17 mouse cellular contexts compared by ENCODE assay signal in the genomic region with DNA sequence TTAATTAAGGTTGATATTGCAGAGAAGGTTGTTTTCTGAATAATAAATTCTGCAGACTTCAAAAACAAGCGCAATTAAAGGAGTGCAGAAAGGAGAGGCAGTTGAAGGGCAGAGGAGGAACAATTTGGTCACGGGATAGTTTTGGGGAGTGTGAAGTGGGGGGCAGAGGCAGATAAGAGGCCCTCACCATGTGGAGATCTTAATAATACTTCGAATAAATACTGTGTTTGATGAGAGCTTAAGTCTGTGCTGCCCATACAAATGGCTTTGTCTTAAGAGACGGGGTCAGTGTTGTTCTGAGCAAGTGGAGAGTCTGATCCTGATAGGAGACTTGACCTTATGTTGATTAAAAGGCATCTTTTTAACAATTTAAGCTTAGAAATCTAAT.
DNase-seq lines count a peak whose midpoint lies in the region; ATAC-seq lines count a peak whose summit lies in the region.
"Had no signal": no experiment of that assay in that cellular context is flagged by ENCODE, and none has a peak within 500 bp of the region (broad histone marks: within the 10 kb centered on the region; RNA-seq: fewer than 3 reads in every experiment).

No protein-coding gene starts in this region.

- no peak overlapping the region for H3K4me3 ChIP-seq in kidney, embryonic 15.5 days (replicated peaks)
- H3K4me3 ChIP-seq in hindbrain, embryonic 10.5 days = no peak overlapping the region
- H3K4me3 ChIP-seq in midbrain, embryonic 11.5 days (ENCODE audit: low read depth, low read length) = no peak overlapping the region
- no peak overlapping the region for H3K4me3 ChIP-seq in neural tube, embryonic 15.5 days (replicated peaks)
- H3K4me3 ChIP-seq: embryonic facial prominence, embryonic 12.5 days; lung, embryonic 15.5 days; myocyte had no signal

- H3K9ac ChIP-seq in kidney, embryonic 15.5 days = no peak overlapping the region
- H3K9ac ChIP-seq in midbrain, embryonic 11.5 days (ENCODE audit: low read length) = no peak overlapping the region
- H3K9ac ChIP-seq in neural tube, embryonic 15.5 days (replicated peaks) = no peak overlapping the region
- H3K9ac ChIP-seq: embryonic facial prominence, embryonic 12.5 days; lung, embryonic 15.5 days had no signal

- 0 out of 2 replicates have a peak, but pooled peaks cover 3% of the 10 kb centered on the region for H3K27me3 ChIP-seq in kidney, embryonic 15.5 days
- H3K27me3 ChIP-seq in hindbrain, embryonic 10.5 days (ENCODE audit: insufficient read depth, poor library complexity, severe bottlenecking) = peaks cover 32% of the 10 kb centered on the region
- H3K27me3 ChIP-seq in midbrain, embryonic 11.5 days (ENCODE audit: control insufficient read depth, insufficient read depth, low read length) = no peaks in the 10 kb centered on the region; the same call in 1 of the 2 replicates
- H3K27me3 ChIP-seq in neural tube, embryonic 15.5 days (replicated peaks) = no peaks in the 10 kb centered on the region
- H3K27me3 ChIP-seq: embryonic facial prominence, embryonic 12.5 days; lung, embryonic 15.5 days had no signal

- no peak for DNase-seq in kidney, postnatal 4 days
- DNase-seq in hindbrain, embryonic 10.5 days (ENCODE audit: low spot score) = no peak
- DNase-seq in midbrain, embryonic 11.5 days (ENCODE audit: low spot score, missing footprints) = no peak
- DNase-seq in right cerebral cortex, postnatal 4 days = no peak
- DNase-seq in thymus, postnatal 10 days (ENCODE audit: low spot score in 2 of 2) = no peak
- no peak for DNase-seq in left cerebral cortex, adult 8-10 months (ENCODE audit: low spot score in 2 of 2)
- DNase-seq: cerebellum, adult 11-12 months; cerebellum, postnatal 36 days; gastrocnemius, postnatal 10 days; thymus, adult 18-20 months had no signal

- no peak overlapping the region for H3K4me2 ChIP-seq in kidney, embryonic 15.5 days
- 0 out of 2 replicates have a peak overlapping the region, but pooled peaks have one; percentile 10 for H3K4me2 ChIP-seq in midbrain, embryonic 11.5 days
- no peak overlapping the region for H3K4me2 ChIP-seq in neural tube, embryonic 15.5 days
- H3K4me2 ChIP-seq: embryonic facial prominence, embryonic 12.5 days; heart, embryonic 11.5 days; liver, embryonic 11.5 days; lung, embryonic 15.5 days had no signal

- H3K9me3 ChIP-seq in kidney, embryonic 15.5 days (replicated peaks) = no peaks in the 10 kb centered on the region
- no peaks in the 10 kb centered on the region for H3K9me3 ChIP-seq in hindbrain, embryonic 10.5 days
- H3K9me3 ChIP-seq in midbrain, embryonic 11.5 days (ENCODE audit: control insufficient read depth, low read length) = no peaks in the 10 kb centered on the region
- no peaks in the 10 kb centered on the region for H3K9me3 ChIP-seq in neural tube, embryonic 15.5 days (replicated peaks)
- H3K9me3 ChIP-seq: embryonic facial prominence, embryonic 12.5 days; lung, embryonic 15.5 days had no signal

- ATAC-seq in kidney, embryonic 15.5 days (replicated peaks; ENCODE audit: low FRiP score) = no peak
- peak; percentile 60 for ATAC-seq in midbrain, embryonic 11.5 days (ENCODE audit: low FRiP score)
- no peak for ATAC-seq in neural tube, embryonic 15.5 days (ENCODE audit: low FRiP score)

- 58% methylated on average over 4 of the region's 4 CpGs for WGBS in kidney, embryonic 15.5 days
- WGBS in hindbrain, embryonic 10.5 days = 65% methylated on average over 4 of the region's 4 CpGs
- 47% methylated on average over 4 of the region's 4 CpGs for WGBS in midbrain, embryonic 11.5 days
- 48% methylated on average over 4 of the region's 4 CpGs for WGBS in neural tube, embryonic 15.5 days

- no peaks in the 10 kb centered on the region for H3K36me3 ChIP-seq in kidney, embryonic 15.5 days
- H3K36me3 ChIP-seq in hindbrain, embryonic 10.5 days = no peaks in the 10 kb centered on the region
- H3K36me3 ChIP-seq in midbrain, embryonic 11.5 days (ENCODE audit: control insufficient read depth, insufficient read depth, low read length) = no peaks in the 10 kb centered on the region
- H3K36me3 ChIP-seq in neural tube, embryonic 15.5 days = no peaks in the 10 kb centered on the region
- H3K36me3 ChIP-seq: embryonic facial prominence, embryonic 12.5 days; lung, embryonic 15.5 days had no signal

- H3K4me1 ChIP-seq in kidney, embryonic 15.5 days = peaks cover 18% of the 10 kb centered on the region
- peaks cover 27% of the 10 kb centered on the region for H3K4me1 ChIP-seq in hindbrain, embryonic 10.5 days (replicated peaks)
- H3K4me1 ChIP-seq in midbrain, embryonic 11.5 days (ENCODE audit: control insufficient read depth, insufficient read depth, low read length) = peaks cover 22% of the 10 kb centered on the region
- H3K4me1 ChIP-seq in neural tube, embryonic 15.5 days = peaks cover 19% of the 10 kb centered on the region
- H3K4me1 ChIP-seq: embryonic facial prominence, embryonic 12.5 days had no signal

- H3K27ac ChIP-seq in kidney, embryonic 15.5 days = 0 out of 2 replicates have a peak overlapping the region, but pooled peaks have one; percentile 9
- peak overlapping the region; percentile 29; the same call in 1 of the 2 replicates for H3K27ac ChIP-seq in hindbrain, embryonic 10.5 days
- H3K27ac ChIP-seq in midbrain, embryonic 11.5 days (ENCODE audit: low read depth, low read length) = peak overlapping the region; percentile 70
- H3K27ac ChIP-seq in neural tube, embryonic 15.5 days (replicated peaks) = peak overlapping the region; percentile 67
- H3K27ac ChIP-seq: embryonic facial prominence, embryonic 12.5 days had no signal

Comparison
In these comparisons a context has a peak if more than half of its experiments do, and no peak if none do; other contexts are left out.
1. H3K27ac ChIP-seq: peak in every context shown above with its lines; median percentile 70 in midbrain, embryonic 11.5 days; 67 in neural tube, embryonic 15.5 days; 29 in hindbrain, embryonic 10.5 days; 9 in kidney, embryonic 15.5 days.